ENCODE assay signal across 10 mouse cellular contexts in genomic region chr9:82971433-82971832, GRCm38 (mm10). TPM values are rescaled to one million over a fixed set of nuclear protein-coding genes. Genes with fewer than 3 reads are reported as not detected.
DNase-seq lines count a peak whose midpoint lies in the region.
"Had no signal": no experiment of that assay in that cellular context is flagged by ENCODE, and none has a peak within 500 bp of the region (broad histone marks: within the 10 kb centered on the region; RNA-seq: fewer than 3 reads in every experiment).

No protein-coding gene starts in this region.

- intact Hi-C loops in left cerebral cortex, postnatal 4 days (cut with DNase I): loop anchor here (5.0 to 10.0 kb wide), 3 partner anchors 173 to 626 kb away; partner anchors contain the start of gene Hmgn3

- peak; percentile 27 for DNase-seq in kidney, adult 11 months
- no peak for DNase-seq in kidney, adult 18-20 months
- DNase-seq in 416B (ENCODE audit: low read depth) (peak; percentile 32), R1 (ENCODE audit: low read depth, low spot score) (peak; percentile 31)
- DNase-seq in kidney, postnatal 14 days: peak; percentile 32
- DNase-seq in left cerebral cortex, postnatal 4 days: no peak
- no peak for DNase-seq in left cerebral cortex, adult 11 months (ENCODE audit: low spot score)
- DNase-seq: cerebellum, adult 11-12 months; heart, postnatal 4 days; thymus, postnatal 4 days had no signal

RNA-seq across cellular contexts. Expression of gene Phip, which starts 3.9 kb away (rescaled TPM):
- 10 to 100 TPM; 72.2 to 86.3 TPM for total RNA-seq in left cerebral cortex, postnatal 4 days (2021)

Comparison
In these comparisons a context has a peak if more than half of its experiments do, and no peak if none do; other contexts are left out.
1. DNase-seq: peak in kidney, adult 11 months (single experiment), 416B (single experiment), R1 (single experiment) and kidney, postnatal 14 days (single experiment); none in kidney, adult 18-20 months (single experiment), left cerebral cortex, postnatal 4 days (single experiment) and left cerebral cortex, adult 11 months (single experiment).